Mouse (Mus musculus) left cerebral cortex, adult 2 months (tissue): Measurements from ENCODE around the gene Dot1l. TPM values are rescaled to one million over a fixed set of nuclear protein-coding genes. Genes with fewer than 3 reads are reported as not detected.

Experiments
- DNase-seq, 2 experiments: peaks; one replicate each; pipeline ENCODE4 v3.0.0; 2021 to 2022; ENCODE audit warnings: low spot score in 2 of 2, mixed read lengths in 1 of 2; ENCODE audit errors: extremely low spot score in 1 of 2
- H3K27ac ChIP-seq: fragments of 200-600 bp; 2 replicates; pipeline ENCODE4 v1.8.1; 2022
- H3K4me3 ChIP-seq: fragments of 200-600 bp; 2 replicates; pipeline ENCODE4 v1.8.1; 2022
- CTCF ChIP-seq: fragments of 200-600 bp; IDR thresholded peaks from 2 replicates; pipeline ENCODE4 v1.8.1; 2022; ENCODE audit warnings: antibody characterized with exemption, mild to moderate bottlenecking, moderate library complexity
- intact Hi-C: fragments of 180-260 bp; cut with DNase I; formaldehyde crosslinking; loops from one replicate; pipeline ENCODE4 v1.15.1; 2025
- total RNA-seq, 2 experiments: library from RNA; stranded (reverse); gene quantifications; 2 replicates each; pipeline ENCODE4 v1.2.3; 2021

Dot1l gene
- total RNA-seq, 2 experiments from 2014 or later, result 64.6 to 75.3 TPM

DNA sequence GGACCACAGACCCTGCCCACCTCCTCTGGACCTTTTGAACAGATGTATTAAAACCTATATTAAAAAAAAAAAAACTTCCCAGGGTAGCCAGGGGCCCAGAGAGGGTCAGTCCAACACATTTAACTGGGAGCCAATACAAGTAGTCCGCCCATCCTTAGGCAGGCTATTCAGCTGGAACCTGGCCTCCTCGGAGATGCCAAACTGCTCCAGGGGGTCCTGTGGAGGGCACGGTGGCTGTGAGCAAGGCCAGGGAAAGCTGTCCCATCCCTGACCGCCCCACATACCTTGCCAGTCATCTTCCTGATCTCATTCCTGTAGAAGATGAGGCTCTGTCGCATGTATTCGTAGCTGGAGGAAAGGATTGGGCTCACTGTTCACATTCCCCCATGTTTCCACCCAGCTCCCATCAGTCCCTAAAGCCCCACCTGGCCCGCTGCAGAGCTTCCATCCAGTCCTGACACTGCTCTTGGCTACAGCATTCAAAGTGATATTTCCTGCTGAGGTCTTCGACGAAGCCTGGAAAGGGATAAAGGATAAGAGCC lies 41.4 kb downstream of the Dot1l start:
- no peak for DNase-seq
- peak overlapping the region; percentile 98; the same call in 1 of the 2 replicates for H3K4me3 ChIP-seq
- no peak overlapping the region for H3K27ac ChIP-seq
- intact Hi-C loops, result no loop called here
- no peak for TF ChIP-seq CTCF

DNA sequence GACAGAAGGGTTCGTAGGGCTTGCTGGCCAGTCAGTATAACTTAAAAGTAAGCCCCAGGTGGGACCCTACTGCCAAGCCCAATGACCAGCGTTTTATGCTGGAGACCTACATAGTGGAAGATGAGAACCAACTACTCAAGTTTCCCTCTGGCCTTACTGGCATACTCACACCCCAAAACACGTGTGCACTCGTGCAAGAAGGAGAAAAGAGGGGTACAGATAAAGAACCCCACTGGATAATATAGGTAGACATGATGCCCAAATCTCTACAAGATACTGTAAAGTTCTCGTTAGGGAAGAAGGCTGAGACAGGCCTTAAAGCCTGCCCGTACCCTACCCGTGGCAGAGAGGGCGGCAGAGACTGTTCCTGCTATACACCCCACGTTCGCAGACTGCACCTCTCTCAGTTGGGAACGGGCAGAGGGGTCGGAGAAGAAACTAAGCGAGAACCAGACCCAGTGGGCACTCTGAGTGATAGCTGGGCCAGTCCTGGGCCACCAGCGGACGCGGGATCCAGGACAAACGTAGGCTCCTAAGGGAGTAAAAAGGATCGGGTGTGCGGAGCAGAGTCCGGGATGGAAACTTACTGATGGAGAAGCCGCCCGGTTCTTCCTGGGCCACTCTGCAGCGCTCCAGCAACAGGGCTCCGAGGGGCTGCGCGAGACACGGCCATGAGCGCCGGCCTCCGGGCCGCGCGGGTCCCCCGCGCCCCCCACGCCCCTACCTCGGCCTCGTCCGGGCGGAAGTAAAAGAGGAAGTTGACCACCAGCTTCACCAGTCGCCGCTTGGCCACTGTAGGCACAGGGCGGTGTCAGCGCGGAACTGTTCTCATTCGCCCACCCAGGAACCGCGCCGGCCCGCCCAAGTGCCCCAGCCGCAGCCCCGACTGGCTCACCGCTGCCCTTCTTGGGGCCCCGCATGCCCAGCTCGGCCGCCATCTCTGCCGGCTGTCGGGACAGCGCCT lies 42.5 kb downstream of the Dot1l start:
- Histone ChIP-seq H3K4me3 (peak overlapping the region; percentile 98), H3K27ac (peak overlapping the region; percentile 98)
- intact Hi-C loops, result loop anchor here (2.0 kb wide), 1 partner anchor 43 kb away; the partner anchor contains the start of gene Dot1l
- TF ChIP-seq CTCF, result no peak
- no peak for DNase-seq

DNA sequence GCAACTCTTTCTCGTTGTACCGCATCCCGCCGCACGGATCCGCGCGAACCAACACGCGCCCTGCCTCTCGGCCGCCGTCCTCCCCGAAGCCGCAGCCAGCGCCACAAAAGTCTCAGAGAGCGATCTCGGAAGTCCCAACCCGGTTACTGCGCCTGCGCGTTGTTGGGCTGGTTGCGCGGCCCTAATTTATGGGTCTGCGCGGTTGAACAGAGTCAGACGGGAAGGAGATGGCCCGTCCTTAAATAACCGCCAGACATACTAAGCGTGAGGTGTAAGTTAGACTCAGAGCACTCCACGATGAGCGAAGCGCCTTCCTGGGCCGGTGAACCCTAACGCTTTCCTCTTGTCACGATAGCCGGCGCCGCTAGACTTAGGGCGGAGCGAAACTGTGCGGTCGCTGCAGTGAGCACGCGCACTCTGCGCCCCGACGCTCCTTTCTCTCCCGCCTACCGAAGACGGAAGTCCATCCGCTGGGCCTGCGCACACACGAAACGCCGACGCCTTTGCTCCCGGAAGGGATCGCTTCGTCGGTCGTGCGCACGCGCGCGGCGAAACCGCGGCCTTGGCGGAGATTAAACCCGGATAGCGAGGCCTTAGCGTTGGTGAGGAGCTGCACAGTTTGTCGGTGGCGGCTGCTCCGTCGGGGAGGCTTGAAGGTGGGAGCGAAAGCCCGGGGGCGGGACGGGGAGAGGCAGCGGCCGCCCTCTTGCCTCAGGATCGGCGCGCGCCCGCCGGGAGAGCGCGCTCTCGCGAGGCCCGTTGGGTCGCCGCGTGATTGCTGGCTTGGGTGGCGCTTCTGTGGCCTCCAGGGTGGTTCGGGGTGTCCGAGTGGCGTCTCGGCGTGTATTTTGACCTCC lies 43.4 kb downstream of the Dot1l start, which contains the start of the genes Sf3a2 and Plekhj1:
TSS of gene Sf3a2 (plus strand) at position 49 of the 857 bp plus-strand sequence.
TSS of gene Plekhj1 (minus strand) at position 477 of the 857 bp plus-strand sequence.
- TF ChIP-seq CTCF, result no peak; the same call in 1 of the 2 replicates
- intact Hi-C loops, result loop anchor here (2.0 kb wide), 1 partner anchor 44 kb away; the partner anchor contains the start of gene Dot1l
- Histone ChIP-seq H3K27ac (peak within 1 kb of the TSS; percentile 98), H3K4me3 (peak within 1 kb of the TSS; percentile 98)
- peak; percentile 95 to 97 for DNase-seq

DNA sequence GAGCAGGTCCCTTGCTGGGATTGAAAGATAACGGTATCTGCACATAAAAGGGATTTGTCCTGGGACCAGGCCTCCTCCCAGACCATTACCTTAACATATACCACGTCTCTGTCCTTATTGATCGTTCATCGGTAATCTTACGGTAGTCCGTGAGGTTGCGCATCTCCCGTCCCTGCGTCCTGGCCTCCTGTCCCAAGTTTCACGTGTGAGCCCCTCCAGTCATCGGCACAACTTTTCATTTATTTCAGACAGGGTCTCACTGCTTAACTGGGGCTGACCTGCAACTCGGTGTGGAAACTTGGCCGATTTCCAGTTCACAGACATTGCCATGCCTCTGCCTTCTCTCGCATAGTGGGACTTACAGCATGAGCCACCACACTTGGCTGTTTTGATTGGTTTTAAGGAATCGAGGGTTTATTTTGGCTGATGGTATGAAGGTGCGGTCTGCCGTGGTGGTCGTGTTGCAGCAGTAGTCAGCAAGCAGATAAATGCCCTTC lies 44.1 kb downstream of the Dot1l start:
- DNase-seq, result no peak
- TF ChIP-seq CTCF, result no peak
- intact Hi-C loops, result loop anchor here (2.0 kb wide), 1 partner anchor 44 kb away; the partner anchor contains the start of gene Dot1l
- H3K27ac ChIP-seq, result peak overlapping the region; percentile 98
- H3K4me3 ChIP-seq, result peak overlapping the region; percentile 98

DNA sequence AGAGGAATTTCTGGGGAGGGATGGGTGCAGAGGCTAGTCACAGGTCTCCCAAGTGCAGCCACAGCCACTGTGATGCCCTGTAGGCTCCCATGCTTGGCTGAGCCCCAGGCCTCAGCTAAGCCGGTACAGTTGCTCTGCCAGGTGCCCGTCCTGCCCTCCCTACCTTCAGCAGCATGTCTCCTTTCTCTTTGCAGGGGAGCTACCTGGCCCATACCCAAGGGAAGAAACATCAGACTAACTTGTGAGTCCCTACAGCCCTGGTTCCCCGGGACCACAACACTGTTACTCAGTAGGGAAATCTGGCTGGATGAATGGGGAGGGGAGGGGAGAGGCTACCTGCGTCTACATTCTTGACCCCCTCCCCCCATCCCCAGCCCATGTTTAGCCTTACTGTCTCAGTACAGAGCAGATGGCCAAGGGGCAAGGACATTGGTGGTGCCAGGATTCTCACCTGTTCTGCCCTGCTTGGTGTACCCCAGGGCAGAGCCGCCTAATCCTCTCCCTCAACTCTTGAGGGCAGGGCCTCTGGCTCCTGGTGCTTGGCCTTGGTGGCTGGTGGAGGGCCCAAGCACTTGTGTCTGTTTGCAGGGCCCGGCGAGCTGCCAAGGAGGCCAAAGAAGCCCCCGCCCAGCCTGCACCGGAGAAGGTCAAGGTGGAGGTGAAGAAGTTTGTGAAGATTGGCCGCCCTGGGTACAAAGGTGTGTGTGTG lies 47.4 kb downstream of the Dot1l start:
- no peak for DNase-seq
- no peak overlapping the region for H3K4me3 ChIP-seq
- intact Hi-C loops, result no loop called here
- H3K27ac ChIP-seq, result no peak overlapping the region
- no peak for TF ChIP-seq CTCF

DNA sequence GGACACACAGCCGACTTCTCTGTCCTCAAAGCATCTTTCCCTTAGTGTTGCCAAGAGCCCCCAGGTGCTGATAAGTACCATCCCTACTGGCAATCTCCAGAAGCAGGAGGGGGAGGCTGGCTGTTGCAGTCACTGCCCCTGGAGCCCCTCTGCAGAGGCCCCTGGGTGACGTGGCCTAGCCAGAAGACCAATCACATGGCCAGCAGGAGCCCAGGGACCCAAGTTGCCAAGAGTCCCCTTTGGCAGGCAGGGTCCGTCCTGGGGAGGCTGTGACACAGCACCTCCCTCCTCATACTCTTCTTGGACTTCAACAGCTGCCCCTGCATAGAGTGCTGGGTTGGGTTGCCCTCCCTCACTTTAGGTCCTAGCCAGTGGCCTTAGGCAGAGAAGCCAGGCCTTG lies 48.0 kb downstream of the Dot1l start:
- TF ChIP-seq CTCF, result no peak
- intact Hi-C loops, result no loop called here
- no peak overlapping the region for H3K27ac ChIP-seq
- no peak overlapping the region for H3K4me3 ChIP-seq
- no peak for DNase-seq

DNA sequence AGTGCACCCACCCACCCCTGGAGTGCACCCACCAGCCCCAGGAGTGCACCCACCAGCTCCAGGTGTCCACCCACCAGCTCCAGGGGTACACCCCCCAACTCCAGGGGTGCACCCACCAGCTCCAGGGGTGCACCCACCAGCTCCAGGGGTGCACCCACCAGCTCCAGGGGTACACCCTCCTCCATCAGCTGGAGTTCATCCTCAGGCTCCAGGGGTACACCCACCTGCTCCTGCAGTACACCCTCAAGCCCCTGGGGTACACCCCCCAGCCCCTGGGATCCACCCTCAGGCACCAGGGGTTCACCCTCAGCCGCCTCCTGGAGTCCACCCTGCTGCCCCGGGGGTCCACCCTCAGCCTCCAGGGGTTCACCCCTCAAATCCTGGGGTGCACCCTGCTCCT lies 49.3 kb downstream of the Dot1l start:
- intact Hi-C loops, result no loop called here
- Histone ChIP-seq H3K27ac (no peak overlapping the region), H3K4me3 (no peak overlapping the region)
- no peak for DNase-seq
- no peak for TF ChIP-seq CTCF

DNA sequence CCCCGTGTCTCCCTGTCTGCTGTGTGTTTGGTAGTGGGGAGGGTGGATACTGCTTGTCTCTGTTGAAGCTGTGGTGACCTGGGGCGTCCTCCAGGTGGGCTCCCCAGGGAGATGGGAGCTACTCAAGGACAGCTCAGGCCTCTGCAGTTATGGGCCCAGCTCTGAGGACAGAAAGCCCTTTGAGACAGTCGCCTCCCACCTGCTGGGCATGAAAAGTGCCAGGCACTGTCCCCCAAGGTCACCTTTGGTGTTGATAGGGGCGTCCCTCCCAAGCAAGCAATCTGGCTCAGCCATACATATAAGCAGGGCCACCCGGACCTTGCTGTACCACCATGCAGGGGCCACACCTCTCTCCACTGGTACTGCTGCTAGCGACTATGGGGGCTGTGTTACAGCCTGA lies 49.9 kb downstream of the Dot1l start, which contains the start of gene Amh:
TSS of gene Amh (plus strand) at position 328 of the 400 bp plus-strand sequence.
- Histone ChIP-seq H3K4me3 (no peak within 1 kb of the TSS), H3K27ac (peak within 1 kb of the TSS; percentile 94; the same call in 1 of the 2 replicates)
- intact Hi-C loops, result loop anchor here (5.0 kb wide), 2 partner anchors 58 to 72 kb away; no protein-coding TSS in a partner anchor
- TF ChIP-seq CTCF, result no peak
- no peak for DNase-seq

DNA sequence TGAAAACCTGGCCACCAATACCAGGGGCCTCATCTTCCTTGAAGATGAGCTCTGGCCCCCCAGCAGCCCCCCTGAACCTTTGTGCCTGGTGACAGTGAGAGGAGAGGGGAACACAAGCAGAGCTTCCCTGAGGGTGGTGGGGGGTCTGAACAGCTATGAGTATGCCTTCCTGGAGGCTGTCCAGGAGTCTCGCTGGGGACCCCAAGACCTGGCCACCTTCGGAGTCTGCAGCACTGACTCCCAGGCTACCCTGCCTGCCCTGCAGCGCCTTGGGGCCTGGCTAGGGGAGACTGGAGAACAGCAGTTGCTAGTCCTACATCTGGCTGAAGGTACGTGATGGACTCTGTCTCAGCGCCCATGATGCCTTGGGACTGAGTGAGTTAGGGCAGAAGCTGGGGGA lies 50.3 kb downstream of the Dot1l start:
- TF ChIP-seq CTCF, result no peak
- Histone ChIP-seq H3K4me3 (no peak overlapping the region), H3K27ac (no peak overlapping the region)
- no peak for DNase-seq
- intact Hi-C loops, result loop anchor here (5.0 kb wide), 2 partner anchors 58 to 72 kb away; no protein-coding TSS in a partner anchor

DNA sequence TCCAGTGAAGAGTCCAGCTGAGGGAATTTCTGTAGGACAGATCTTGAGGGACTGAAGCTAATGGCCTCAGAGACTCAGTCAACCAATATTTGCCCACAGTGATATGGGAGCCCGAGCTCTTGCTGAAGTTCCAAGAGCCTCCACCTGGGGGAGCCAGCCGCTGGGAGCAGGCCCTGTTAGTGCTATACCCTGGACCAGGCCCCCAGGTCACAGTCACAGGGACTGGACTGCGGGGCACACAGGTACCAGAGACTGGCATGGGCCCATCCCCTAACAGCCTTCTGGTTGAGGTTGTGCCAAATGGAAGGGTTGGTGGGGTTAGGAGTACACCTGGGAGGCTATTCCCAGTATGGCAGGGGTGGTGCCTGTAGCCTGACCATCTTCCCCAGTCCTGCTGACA lies 50.9 kb downstream of the Dot1l start:
- intact Hi-C loops, result loop anchor here (5.0 kb wide), 2 partner anchors 59 to 71 kb away; no protein-coding TSS in a partner anchor
- H3K27ac ChIP-seq, result peak overlapping the region; percentile 94

More for the DNA sequence above, 50.9 kb downstream of the Dot1l start:
- peak; percentile 68 to 77 for DNase-seq
- TF ChIP-seq CTCF, result peak; percentile 90
- H3K4me3 ChIP-seq, result no peak overlapping the region
